Mouse (Mus musculus): ENCODE results near the gene Ctnna2.

The Ctnna2 gene

GRCm38 (mm10) chr6:77837543-77837942 is 142.0 kb downstream of the Ctnna2 start:
- in situ Hi-C loops (cut with MboI; ENCODE audit: low pct_unique_long_range_greater_than_20kb in 1 of 2, low sequenced_read_pairs in 2 of 2, unreplicated experiment in 1 of 2): no loop called here

DNA sequence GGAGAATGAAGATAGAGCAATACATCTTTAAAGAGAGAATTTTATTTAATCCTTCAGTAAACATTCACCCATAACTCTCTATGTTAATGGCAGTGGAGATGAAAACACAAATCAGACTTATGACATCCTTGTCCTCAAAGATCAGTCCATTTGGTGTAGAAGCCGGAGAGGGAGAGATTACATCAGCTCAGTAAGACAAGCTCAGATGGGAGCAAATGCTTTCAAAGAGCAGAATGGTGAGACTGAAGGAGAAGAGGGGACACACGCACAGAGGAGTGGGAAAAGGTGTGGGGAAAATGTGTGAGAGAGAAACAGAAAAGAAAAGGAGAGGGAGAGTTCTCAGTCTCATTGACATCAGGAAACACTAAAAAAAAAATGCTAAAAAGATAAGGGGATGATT is 144.8 kb downstream of the Ctnna2 start:
- in situ Hi-C loops (cut with MboI; ENCODE audit: low pct_unique_long_range_greater_than_20kb in 1 of 2, low sequenced_read_pairs in 2 of 2, unreplicated experiment in 1 of 2): no loop called here

- in situ Hi-C loops (cut with MboI; ENCODE audit: low pct_unique_long_range_greater_than_20kb in 1 of 2, low sequenced_read_pairs in 2 of 2, unreplicated experiment in 1 of 2): no loop called here
Observed at GRCm38 (mm10) chr6:77827526-77827925, 152.0 kb downstream of the Ctnna2 start.

DNA sequence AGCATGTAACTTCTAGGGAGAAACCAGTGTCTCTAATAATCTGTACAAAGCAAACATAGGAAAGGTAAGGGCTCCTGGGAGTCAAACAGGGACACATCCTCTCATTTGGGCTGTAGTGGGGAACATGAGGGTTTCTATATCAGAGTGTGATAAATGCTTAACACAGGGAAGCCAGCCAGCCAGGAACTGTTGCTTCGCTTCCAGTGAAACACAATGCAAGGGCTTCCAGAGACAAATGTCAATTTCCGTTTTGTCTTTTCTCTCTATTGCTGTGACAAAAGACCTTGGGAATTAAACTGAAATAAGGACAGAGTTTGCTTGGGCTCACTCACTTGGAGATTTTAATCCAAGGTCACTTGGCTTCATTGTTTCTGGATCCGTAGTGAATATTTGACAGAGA is 162.4 kb downstream of the Ctnna2 start:
- in situ Hi-C loops (cut with MboI; ENCODE audit: low pct_unique_long_range_greater_than_20kb in 1 of 2, low sequenced_read_pairs in 2 of 2, unreplicated experiment in 1 of 2): no loop called here

DNA sequence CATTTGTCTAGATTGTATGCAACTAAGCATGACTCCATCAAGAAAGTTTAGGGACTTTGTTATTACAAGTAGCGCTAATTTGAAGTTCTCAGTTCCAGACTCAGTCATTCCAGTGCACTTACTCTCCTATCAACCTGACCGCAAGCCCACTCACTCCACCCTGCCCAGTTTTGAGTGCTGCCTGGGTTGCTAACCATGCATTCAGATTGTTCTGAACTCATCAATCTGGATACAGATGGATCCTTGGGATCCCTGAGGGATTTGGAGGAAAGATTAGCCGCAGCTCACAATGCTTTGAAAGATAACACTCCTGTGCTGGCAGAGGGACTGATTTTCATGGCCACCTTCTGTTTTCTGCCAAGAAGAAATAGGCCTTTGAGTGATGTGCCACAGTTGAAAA is 168.5 kb downstream of the Ctnna2 start:
- in situ Hi-C loops (cut with MboI; ENCODE audit: low pct_unique_long_range_greater_than_20kb in 1 of 2, low sequenced_read_pairs in 2 of 2, unreplicated experiment in 1 of 2): no loop called here

DNA sequence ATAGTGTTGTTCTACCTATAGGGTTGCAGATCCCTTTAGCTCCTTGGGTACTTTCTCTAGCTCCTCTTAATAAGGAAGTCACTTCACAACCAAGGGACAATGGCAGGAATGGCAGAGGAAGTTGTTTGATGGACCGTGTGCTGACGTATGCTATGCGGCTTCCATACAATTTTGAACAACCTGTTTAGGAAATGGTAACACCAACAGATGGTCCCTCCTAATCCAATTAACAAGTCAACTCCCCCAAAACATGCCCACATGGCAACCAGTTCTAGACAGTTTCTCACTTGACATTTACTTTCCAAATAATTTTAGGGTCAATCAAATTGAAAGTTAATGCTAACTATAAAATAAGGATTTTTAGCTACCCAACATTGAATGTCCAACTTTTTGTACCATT is 176.9 kb downstream of the Ctnna2 start:
- in situ Hi-C loops (cut with MboI; ENCODE audit: low pct_unique_long_range_greater_than_20kb in 1 of 2, low sequenced_read_pairs in 2 of 2, unreplicated experiment in 1 of 2): no loop called here

GRCm38 (mm10) chr6:77783342-77783741 is 196.2 kb downstream of the Ctnna2 start:
- in situ Hi-C loops (cut with MboI; ENCODE audit: low pct_unique_long_range_greater_than_20kb in 1 of 2, low sequenced_read_pairs in 2 of 2, unreplicated experiment in 1 of 2): no loop called here

DNA sequence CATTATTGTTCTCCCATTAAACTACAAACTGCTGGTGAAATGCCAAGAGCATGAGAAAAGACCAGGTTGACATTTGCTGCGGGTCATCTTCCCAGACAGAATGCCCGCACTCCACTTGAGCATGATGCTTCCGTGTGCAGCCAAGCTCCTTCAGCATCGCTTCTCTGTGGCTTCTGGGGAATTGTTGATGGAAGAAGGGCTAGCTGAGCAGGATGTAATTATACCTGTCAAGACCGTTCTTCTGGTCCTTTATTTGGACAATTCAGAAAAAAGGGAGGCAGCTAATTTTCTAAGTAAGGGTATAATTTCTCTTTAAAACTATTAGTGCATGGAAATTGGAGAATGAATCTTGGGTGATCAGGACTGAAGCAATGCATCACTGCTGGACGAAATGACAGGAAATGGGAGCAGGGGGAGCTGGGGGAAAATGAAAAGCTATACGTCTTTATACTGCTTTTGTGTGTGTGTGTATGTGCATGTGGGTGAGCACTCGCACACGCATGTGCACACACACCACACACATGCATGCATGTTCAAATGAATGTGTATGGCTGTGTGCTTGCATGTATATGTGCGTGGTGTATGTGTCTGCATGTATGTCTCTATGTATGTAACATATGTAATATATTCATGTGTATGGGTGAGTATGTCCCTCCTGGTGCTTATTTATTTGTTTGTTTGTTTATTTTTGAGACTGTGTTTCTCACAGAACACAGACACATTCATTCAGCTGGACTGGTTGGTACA is 211.0 kb downstream of the Ctnna2 start:
- in situ Hi-C loops (cut with MboI; ENCODE audit: low pct_unique_long_range_greater_than_20kb in 1 of 2, low sequenced_read_pairs in 2 of 2, unreplicated experiment in 1 of 2): no loop called here

DNA sequence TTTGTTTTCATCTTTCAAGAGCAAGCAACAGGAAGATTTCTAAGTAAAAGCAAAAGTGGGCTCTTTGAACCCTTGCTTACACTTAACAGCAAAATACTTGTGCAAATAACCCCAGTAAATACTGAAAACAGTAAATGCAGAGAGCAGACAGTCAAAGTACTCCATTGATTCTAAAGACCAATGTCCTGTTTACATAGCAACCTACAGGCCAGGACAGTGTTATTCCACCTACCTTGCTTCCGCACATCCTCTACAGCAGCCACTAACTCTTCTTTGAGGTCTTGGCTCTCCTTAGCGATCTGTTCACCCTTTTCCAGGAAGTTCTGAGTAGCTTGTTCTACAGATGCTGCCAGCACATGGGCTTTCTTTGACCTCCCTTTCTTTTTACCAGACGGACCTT is 221.3 kb downstream of the Ctnna2 start:
- in situ Hi-C loops (cut with MboI; ENCODE audit: low pct_unique_long_range_greater_than_20kb in 1 of 2, low sequenced_read_pairs in 2 of 2, unreplicated experiment in 1 of 2): no loop called here

DNA sequence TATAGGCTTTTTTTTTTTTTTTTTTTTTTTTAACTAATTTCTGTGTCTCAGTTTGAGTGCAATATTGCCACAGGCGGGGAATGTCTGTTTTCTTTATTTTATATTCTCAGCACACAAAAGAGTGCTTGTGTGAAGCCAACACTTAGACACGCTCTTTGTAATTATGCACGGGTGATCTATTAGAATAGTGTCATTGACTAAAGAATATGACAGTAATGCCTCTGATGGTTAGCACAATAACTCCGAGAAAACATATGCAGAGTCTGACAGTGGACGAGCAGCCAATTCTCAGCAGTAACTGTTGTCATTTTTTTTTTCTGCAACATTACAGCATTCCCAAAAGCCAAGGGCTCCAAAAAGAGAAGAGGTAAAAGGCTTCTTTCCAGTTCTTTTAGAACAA is 234.1 kb downstream of the Ctnna2 start:
- in situ Hi-C loops (cut with MboI; ENCODE audit: low pct_unique_long_range_greater_than_20kb in 1 of 2, low sequenced_read_pairs in 2 of 2, unreplicated experiment in 1 of 2): no loop called here

DNA sequence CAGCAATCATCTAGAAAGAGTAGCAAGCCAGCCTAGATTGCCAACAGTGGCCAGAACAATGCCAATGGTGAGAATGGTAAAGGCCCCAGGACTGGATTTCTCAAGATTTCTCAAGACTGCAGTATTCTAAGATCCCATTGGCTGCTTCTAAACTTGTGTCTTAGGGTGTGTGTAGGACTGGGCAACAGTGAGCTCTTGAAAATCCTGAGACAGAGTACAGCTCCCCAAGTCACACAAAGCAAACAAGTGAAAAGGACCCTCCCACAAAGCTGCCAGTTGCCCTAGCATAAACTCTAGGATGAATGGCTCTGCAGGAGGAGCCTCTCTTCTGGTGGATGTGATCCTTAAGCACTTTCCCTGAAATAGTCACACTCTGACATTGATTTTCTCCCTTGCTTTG is 235.8 kb downstream of the Ctnna2 start:
- in situ Hi-C loops (cut with MboI; ENCODE audit: low pct_unique_long_range_greater_than_20kb in 1 of 2, low sequenced_read_pairs in 2 of 2, unreplicated experiment in 1 of 2): no loop called here

DNA sequence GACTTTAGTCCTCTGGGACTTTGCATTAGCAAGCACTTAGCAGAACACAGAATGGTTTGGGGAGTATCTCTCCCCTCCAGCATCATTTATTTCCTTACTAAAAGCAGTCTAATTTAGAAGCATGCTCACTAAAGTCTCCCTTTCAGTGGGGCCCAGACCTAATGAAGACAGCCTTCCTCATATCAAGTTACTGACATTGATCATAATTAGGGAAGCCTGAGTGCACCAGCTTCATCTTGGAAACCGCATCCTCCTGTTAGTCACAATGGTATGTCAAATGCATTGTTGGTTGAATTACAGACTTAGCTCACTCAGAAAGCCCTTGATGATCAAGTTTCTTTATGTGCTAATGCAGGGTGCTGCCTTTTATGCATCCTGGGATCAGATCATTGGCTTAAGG is 236.5 kb downstream of the Ctnna2 start:
- in situ Hi-C loops (cut with MboI; ENCODE audit: low pct_unique_long_range_greater_than_20kb in 1 of 2, low sequenced_read_pairs in 2 of 2, unreplicated experiment in 1 of 2): no loop called here

DNA sequence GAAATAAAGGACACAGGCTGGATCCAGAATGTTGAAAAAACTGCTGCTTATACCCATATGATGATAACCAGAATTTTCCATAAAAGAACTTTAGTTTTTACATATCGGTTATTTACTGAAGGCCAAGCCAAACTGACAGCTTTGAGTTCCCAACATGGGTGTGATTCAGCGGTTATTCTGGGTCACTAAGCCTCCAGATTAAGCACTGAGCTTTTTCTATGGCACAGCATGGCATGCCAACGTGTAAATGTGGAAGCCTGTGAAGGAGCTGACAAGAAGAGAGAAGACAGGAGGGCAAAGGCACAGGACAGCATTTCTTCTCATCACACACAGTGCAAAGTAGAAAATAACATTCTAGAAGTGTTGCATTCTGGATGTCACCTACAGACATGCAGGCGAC is 240.9 kb downstream of the Ctnna2 start:
- in situ Hi-C loops (cut with MboI; ENCODE audit: low pct_unique_long_range_greater_than_20kb in 1 of 2, low sequenced_read_pairs in 2 of 2, unreplicated experiment in 1 of 2): no loop called here

- in situ Hi-C loops (cut with MboI; ENCODE audit: low pct_unique_long_range_greater_than_20kb in 1 of 2, low sequenced_read_pairs in 2 of 2, unreplicated experiment in 1 of 2): no loop called here
Observed at GRCm38 (mm10) chr6:77724952-77725299, 254.6 kb downstream of the Ctnna2 start.

DNA sequence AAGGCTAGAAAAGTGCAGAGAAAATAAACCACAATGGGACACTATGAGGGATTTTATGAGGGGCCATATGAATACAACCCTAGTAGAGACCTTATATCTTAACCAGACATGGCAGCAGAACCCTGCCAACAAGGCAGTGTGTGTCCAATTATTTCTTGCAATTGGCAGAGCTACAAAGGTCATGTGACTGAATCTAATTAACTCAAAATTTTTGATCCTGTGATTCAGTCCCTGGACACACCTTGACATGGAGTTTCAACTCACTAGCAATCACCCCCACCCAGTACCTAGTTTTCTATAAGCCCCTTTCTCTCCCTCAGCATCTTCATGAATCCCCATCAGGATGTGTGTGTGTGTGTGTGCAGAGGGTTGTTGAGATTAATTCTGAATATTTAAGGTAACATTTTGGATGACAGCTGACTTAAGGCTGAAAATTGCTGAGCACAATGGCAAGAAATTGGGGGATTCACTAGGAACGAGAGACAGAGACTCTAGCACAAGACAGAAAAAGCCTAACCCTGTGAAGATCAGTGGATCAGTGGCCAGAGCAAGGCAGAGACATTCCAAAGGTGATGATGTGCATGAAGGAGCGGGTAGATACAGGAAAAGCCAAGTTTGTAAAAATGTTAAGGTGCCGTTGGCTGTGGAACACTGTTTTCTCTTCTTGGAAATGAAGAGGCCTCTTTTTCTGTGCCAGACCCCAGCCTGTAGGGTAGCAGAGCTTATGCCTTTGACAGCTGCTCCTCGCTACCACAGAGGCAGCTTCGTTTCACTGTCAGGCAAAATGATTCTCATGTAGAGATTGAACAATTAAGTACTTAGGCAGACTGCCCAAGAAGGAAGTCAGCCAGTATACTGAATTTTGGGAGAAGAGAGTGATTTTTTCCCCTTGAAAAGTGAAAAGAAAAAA is 255.2 kb downstream of the Ctnna2 start:
- in situ Hi-C loops (cut with MboI; ENCODE audit: low pct_unique_long_range_greater_than_20kb in 1 of 2, low sequenced_read_pairs in 2 of 2, unreplicated experiment in 1 of 2): no loop called here

DNA sequence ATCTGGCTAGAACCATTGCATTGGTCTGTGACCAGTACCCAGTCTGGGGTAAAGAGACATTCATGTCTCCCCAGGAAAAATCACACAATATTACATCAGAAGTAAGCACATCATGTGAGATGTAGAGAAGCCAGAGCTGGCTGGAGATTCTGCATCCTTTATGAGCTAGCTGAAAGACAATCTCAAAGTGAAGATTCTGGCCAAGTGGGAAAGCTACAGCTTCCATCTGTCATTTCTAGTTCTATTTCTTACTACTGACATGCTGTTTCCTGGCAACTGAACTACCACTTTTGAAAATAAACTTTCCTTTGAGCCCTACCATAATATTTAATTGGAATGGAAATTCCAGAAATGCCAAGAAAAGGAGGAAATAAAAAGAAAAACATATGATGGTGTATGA is 285.4 kb downstream of the Ctnna2 start:
- in situ Hi-C loops (cut with MboI; ENCODE audit: low pct_unique_long_range_greater_than_20kb in 1 of 2, low sequenced_read_pairs in 2 of 2, unreplicated experiment in 1 of 2): no loop called here

- in situ Hi-C loops (cut with MboI; ENCODE audit: low pct_unique_long_range_greater_than_20kb in 1 of 2, low sequenced_read_pairs in 2 of 2, unreplicated experiment in 1 of 2): no loop called here
Observed at GRCm38 (mm10) chr6:77687173-77687572, 292.3 kb downstream of the Ctnna2 start.

DNA sequence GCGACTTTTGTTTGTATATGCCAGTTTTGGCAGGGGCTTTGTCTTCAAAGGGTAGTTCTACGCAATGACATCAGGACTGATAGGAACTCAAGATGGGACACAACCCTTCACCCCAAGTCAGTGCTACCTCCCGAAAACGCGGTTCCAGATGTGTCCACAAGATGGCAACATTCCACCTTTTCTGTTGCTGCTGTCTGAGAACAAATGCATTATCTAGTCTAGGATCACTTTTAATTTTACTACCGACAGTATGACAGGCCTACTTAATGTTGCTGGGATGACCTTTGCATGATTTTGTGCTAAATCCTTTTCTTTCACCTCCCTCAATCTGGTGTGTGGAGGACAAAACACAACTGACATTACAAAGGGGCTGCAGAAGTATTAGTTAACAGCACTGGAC is 329.4 kb downstream of the Ctnna2 start:
- in situ Hi-C loops (cut with MboI; ENCODE audit: low pct_unique_long_range_greater_than_20kb in 1 of 2, low sequenced_read_pairs in 2 of 2, unreplicated experiment in 1 of 2): no loop called here

DNA sequence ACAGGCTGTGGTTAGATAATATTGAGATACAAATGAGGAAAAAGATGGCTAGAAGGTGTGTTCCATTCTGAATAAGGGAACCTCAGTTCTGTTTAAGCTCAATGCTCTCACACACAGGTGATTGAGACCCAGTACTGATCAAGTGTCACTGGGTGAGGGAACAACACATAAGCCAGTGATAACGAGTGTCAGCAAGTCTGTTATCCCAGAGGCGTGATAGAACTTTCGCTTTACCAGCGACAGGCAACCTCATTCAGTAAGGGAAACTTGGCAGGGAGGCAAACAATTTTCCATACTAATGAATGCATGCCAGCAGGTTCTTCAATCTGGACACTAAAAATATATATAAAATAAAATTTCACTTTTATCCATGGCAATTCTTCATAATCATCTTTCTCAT is 334.9 kb downstream of the Ctnna2 start:
- in situ Hi-C loops (cut with MboI; ENCODE audit: low pct_unique_long_range_greater_than_20kb in 1 of 2, low sequenced_read_pairs in 2 of 2, unreplicated experiment in 1 of 2): loop anchor here in 1 of 2 experiments (25.0 kb wide), 1 partner anchor 868 kb away; no protein-coding TSS in a partner anchor

GRCm38 (mm10) chr6:77638784-77639183 is 340.7 kb downstream of the Ctnna2 start:
- in situ Hi-C loops (cut with MboI; ENCODE audit: low pct_unique_long_range_greater_than_20kb in 1 of 2, low sequenced_read_pairs in 2 of 2, unreplicated experiment in 1 of 2): loop anchor here in 1 of 2 experiments (25.0 kb wide), 1 partner anchor 874 kb away; no protein-coding TSS in a partner anchor
